Mouse (Mus musculus) heart, postnatal 25 days (tissue): ENCODE measurements around the gene Ip6k3. TPM values are rescaled to one million over a fixed set of nuclear protein-coding genes. Genes with fewer than 3 reads are reported as not detected.

ENCODE experiments used
- DNase-seq: peaks from one replicate; pipeline ENCODE4 v3.0.0; 2022; ENCODE audit warnings: low spot score
- intact Hi-C: fragments of 180-260 bp; cut with DNase I; formaldehyde crosslinking; loops from one replicate; pipeline ENCODE4 v1.15.1; 2025
- total RNA-seq, 2 experiments: library from RNA; stranded (reverse); gene quantifications; 2 replicates each; pipeline ENCODE4 v1.2.3; 2021

Ip6k3 gene
- total RNA-seq, 2 experiments from 2014 or later = 8.6 to 9.4 TPM

DNA sequence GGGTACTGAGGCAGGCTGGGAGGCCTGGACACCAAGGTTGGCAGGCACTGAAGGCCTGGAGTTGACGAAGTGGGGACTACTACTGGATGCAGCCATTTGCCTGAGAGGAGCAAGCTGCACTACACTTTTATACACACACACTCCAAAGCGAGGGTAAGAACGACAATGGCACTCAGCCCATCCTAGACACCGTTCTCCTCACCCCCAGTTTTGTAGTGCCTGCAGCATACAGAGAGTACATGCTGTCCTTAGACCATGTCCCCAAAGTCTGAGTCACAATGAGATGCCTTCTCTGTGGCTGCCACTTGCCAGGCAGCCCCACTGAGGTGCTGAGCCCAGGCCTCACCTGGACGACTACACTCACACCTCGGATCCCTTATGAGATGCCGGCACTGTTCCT is 37.8 kb downstream of the Ip6k3 start:
- no peak for DNase-seq
- intact Hi-C loops = loop anchor here (5.0 kb wide), 1 partner anchor 72 kb away; the partner anchor contains the start of gene Lemd2

DNA sequence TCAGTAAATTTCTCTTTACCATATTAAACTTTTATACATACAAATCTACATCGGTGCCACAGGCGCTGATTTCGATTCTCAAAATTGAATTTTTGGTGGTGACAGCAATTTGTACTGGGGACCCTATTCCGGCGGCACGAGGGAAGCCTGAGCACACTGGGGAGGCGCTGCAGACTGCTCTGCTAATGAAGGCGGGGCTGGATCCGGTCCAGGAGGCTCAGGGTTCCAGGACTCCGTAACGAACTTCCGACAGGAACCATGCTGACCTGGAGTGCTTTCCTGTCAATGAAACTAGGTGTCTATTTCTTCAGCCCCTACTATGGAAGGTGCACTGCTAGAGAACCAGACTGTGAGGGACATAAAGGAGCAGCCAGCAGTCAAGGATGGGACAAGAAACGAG is 38.3 kb downstream of the Ip6k3 start:
- intact Hi-C loops = no loop called here
- DNase-seq = no peak

- intact Hi-C loops = no loop called here
- DNase-seq = no peak
These were observed 39.4 kb downstream of the Ip6k3 start for GRCm38 (mm10) chr17:27128189-27128588.

DNA sequence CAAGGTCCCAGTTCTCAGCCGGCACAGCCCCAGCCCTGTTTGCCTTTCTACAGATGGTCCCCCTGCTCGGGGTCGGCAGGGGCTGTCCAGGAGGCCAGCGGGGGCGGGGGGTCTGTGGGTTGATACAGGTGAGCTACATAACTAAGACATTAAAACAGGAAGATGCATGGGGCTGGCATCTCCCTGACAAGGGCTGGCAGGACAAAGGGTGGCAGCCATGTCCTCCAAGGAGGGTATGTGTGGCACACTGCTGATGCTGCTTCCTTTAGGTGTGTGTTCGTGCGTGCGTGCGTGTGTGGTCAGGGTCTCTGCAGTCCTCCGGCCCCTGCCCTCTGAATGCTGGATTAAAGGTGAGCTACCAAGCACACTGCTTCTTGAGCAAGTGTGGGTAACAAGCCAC is 40.6 kb downstream of the Ip6k3 start:
- no peak for DNase-seq
- intact Hi-C loops = no loop called here

DNA sequence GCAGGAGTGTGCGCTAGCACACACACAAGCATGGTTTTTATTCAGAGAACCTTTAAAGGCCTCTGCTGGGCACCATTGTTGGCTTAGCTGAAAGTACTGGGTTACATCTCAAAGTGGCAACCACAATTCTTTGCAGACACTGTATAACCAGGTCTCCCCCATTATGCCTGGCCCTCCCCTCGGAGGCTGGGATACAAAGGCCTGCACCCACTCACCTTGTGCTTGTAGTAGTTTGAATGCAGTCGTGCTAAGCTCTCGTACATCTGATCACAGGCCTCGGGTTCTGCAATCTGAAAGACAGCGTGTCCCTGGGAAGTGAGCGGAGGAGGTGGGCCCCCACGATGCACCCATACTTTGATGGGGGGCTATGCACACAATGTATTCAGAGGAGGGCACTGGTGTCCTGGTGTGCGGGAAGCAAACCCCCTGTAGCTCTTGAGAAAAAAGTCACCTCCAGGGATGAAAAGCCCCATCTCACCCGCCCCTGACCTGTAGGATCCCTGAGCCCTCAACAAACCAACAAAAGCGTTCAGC is 41.9 kb downstream of the Ip6k3 start:
- intact Hi-C loops = no loop called here
- DNase-seq = no peak

DNA sequence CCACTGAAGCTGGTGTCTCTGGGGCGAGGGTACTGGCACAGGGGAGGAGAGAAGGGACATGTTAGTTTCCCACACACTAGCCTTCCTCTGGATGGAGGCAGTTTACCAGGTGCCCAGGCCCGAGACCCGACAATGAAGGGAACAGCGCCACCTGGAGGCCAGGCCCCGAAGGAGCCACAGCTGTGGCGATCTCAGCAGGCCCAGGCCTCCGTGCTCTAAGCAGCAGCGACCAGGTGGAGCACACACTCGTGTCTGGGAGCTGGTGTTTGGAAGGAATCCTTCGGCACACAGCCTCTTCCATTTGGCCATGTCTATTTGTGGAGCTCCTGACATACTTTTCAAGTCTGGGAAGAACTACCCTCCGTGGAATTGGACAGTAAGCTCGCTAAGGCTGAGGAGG is 42.4 kb downstream of the Ip6k3 start:
- intact Hi-C loops = no loop called here
- no peak for DNase-seq

- DNase-seq = no peak
- intact Hi-C loops = no loop called here
These were observed 43.7 kb downstream of the Ip6k3 start for GRCm38 (mm10) chr17:27123813-27124375.

GRCm38 (mm10) chr17:27123103-27123502 is 44.5 kb downstream of the Ip6k3 start:
- intact Hi-C loops = no loop called here
- no peak for DNase-seq

GRCm38 (mm10) chr17:27122701-27123100 is 44.9 kb downstream of the Ip6k3 start:
- intact Hi-C loops = no loop called here
- DNase-seq = no peak

- intact Hi-C loops = loop anchor here (2.0 kb wide), 1 partner anchor 85 kb away; no protein-coding TSS in a partner anchor
- no peak for DNase-seq
These were observed 45.8 kb downstream of the Ip6k3 start for GRCm38 (mm10) chr17:27121781-27122180.

DNA sequence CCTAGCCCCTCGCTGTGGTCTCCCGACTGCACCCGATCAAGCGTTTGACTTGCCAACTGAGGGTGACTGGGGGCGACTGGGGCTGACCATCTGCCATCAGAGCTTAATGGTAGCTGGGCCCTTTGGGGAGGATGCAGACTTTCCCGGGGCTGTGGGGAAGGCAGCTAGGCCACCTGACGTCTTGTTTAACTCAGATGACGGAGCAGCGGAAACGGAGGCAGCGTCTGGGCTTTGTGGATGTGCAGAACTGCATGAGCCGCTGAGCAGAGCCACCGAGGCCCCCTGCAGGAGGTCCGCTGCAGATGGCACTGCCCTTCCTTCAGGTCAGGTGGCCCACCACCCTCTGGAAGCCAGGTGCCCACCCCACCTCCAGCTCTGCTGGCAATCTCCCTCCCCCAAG is 46.3 kb downstream of the Ip6k3 start:
- intact Hi-C loops = loop anchor here (2.0 kb wide), 1 partner anchor 84 kb away; no protein-coding TSS in a partner anchor
- DNase-seq = no peak

DNA sequence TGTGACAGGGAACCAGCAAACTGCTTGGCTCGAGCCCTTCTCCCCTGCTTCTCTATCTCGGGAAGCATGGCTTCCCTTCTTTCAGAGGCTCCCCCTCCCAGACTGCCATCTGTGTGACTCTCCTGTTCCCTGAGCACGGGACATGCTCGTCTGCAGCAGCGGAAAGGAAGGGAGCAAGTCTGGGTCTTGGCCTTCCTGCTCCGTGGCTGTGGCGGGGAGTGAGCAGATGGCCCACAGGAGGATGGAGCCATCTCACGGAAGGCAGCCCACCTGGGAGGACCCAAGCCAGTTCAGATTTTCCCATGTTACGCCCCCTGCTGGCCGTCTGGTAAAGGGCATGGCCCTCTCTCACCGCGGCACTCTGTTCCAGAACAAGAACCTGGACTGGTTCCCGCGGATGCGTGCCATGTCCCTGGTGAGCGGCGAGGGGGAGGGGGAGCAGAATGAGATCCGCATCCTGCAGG is 47.0 kb downstream of the Ip6k3 start:
- intact Hi-C loops = loop anchor here (2.0 kb wide), 1 partner anchor 84 kb away; no protein-coding TSS in a partner anchor
- DNase-seq = no peak

DNA sequence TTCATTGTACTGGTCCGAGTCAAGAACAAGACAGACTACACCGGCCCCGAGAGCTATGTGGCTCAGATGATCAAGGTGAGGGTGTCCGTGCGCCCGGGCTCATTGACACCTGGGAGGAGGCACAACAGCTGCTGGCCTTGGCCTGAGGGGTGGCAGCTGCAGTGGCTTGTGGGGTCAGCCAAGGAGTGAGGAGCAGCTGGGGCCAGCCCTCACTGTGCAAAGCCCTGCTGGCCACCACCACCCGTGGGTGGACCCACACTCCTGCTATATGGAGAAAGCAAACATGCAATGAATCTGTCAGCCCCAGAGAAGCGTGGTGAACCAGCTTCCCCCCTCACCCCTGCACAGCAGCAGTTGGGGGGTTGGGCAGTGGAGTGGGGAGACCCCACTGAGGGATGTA is 47.6 kb downstream of the Ip6k3 start:
- DNase-seq = no peak
- intact Hi-C loops = loop anchor here (2.0 kb wide), 1 partner anchor 83 kb away; no protein-coding TSS in a partner anchor

DNA sequence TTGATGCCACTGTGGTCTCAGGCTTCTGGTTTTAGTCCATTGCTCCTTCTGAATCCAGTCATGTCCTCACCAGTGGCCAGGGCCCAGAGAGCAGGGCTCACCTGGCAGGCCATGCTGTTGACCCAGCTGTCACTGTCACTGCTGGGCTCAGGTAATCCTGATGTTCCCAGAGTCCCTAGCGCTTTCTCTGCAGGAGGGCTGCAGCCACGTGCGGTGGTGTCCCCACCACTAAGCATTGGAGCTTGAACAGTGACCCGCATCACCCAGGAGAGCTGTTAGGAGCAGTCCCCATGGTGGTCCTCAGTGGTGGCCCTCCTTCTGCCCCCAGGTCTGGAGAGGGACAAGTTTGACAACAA is 48.1 kb downstream of the Ip6k3 start:
- DNase-seq = no peak
- intact Hi-C loops = no loop called here

GRCm38 (mm10) chr17:27118676-27119539 is 48.7 kb downstream of the Ip6k3 start:
- DNase-seq = no peak
- intact Hi-C loops = no loop called here

- DNase-seq = no peak
- intact Hi-C loops = no loop called here
These were observed 57.5 kb downstream of the Ip6k3 start for GRCm38 (mm10) chr17:27110072-27110471.

- intact Hi-C loops = loop anchor here (10.0 kb wide), 1 partner anchor 183 kb away; no protein-coding TSS in a partner anchor
- no peak for DNase-seq
These were observed 59.7 kb downstream of the Ip6k3 start for GRCm38 (mm10) chr17:27107936-27108335.

DNA sequence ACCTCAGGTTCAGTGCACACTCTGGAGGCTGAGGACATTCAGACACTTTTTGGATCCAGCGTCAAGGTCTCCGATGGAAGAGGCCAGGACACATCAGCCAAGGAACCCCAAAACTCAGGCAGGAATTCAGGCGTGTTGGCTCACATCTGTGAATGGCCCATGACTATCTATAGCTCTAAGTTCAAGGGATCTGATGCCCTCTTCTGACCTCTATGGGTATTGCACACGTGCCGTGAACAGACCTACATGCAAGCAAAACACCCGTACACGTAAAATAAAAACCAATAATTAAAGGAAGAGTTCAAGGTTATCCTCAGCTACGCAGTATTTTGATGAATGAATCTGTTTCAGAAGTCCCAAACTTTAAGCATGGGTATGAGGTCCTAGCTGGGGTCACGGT is 60.9 kb downstream of the Ip6k3 start:
- intact Hi-C loops = loop anchor here (10.0 kb wide), 1 partner anchor 182 kb away; no protein-coding TSS in a partner anchor
- no peak for DNase-seq

- intact Hi-C loops = loop anchor here (10.0 kb wide), 1 partner anchor 181 kb away; no protein-coding TSS in a partner anchor
- no peak for DNase-seq
These were observed 61.7 kb downstream of the Ip6k3 start for GRCm38 (mm10) chr17:27105698-27106470.

- intact Hi-C loops = loop anchor here (10.0 kb wide), 1 partner anchor 177 kb away; no protein-coding TSS in a partner anchor
- no peak for DNase-seq
These were observed 65.9 kb downstream of the Ip6k3 start for GRCm38 (mm10) chr17:27101675-27102074.
